Mouse (Mus musculus) erythroblast, embryonic 14.5 days (primary cell): ENCODE measurements around the gene Ncoa1.

Experiments
- GATA1 ChIP-seq: IDR thresholded peaks from 2 replicates; pipeline ENCODE4 v1.6.1; 2012; ENCODE audit warnings: low read length, inconsistent platforms, mixed read lengths
- TAL1 ChIP-seq: IDR thresholded peaks from 3 replicates; pipeline ENCODE4 v1.6.1; 2012; ENCODE audit warnings: low read length, inconsistent platforms, mixed read lengths

DNA sequence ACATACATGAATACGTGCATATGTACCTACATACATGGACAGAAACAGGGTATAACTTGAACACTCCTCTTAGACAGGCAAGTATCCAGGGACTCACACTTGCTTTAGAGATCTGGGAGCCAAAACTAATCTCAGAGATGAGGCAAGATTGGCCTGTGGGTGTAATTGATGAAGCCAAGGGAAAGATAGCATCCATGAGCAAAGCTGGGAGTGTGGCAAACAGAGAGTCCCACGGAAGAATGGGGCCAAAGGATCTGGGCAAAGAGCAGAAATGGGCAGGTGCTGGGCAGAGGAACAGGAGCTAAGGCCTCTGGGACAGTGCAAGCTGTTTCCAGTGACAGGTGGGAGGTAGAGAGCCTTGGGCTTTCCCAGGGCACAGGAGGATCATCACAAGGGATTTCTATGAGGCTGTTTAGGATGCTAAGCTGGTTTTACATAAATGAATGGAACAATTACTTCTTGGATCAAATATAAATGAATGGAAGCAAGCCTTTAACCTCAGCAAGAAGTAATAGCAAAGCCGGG is 22.7 kb upstream of the Ncoa1 start:
- no peak for TF ChIP-seq GATA1
- no peak for TF ChIP-seq TAL1
